Mouse (Mus musculus): Measurements from ENCODE around the gene Dph1. TPM values are rescaled to one million over a fixed set of nuclear protein-coding genes. Genes with fewer than 3 reads are reported as not detected.
A peak's percentile ranks its signal among the peaks of the same experiment; 100 is the strongest.

Dph1 gene
- polyA plus RNA-seq, 2 experiments from 2014 or later, result 11.0 to 20.6 TPM

GRCm38 (mm10) chr11:75157037-75157436, 34.0 kb downstream of the Dph1 start:
- no peak for ATAC-seq

GRCm38 (mm10) chr11:75156416-75156815, 34.6 kb downstream of the Dph1 start:
- no peak for ATAC-seq

GRCm38 (mm10) chr11:75155985-75156384, 35.1 kb downstream of the Dph1 start:
- ATAC-seq, result no peak

- peak; percentile 90 for ATAC-seq
These were observed 36.9 kb downstream of the Dph1 start for GRCm38 (mm10) chr11:75154053-75154585.

GRCm38 (mm10) chr11:75152603-75153557, 38.2 kb downstream of the Dph1 start:
- peak; percentile 33 for ATAC-seq

GRCm38 (mm10) chr11:75150346-75150745, 40.7 kb downstream of the Dph1 start:
- no peak for ATAC-seq

- no peak for ATAC-seq
These were observed 42.6 kb downstream of the Dph1 start for GRCm38 (mm10) chr11:75148332-75149035.

- no peak for ATAC-seq
These were observed 43.2 kb downstream of the Dph1 start for GRCm38 (mm10) chr11:75147846-75148168.

- ATAC-seq, result no peak
These were observed 43.8 kb downstream of the Dph1 start for GRCm38 (mm10) chr11:75147106-75147845.

- no peak for ATAC-seq
These were observed 45.2 kb downstream of the Dph1 start for GRCm38 (mm10) chr11:75145841-75146240.

- ATAC-seq, result no peak
These were observed 48.3 kb downstream of the Dph1 start for GRCm38 (mm10) chr11:75142749-75143148.

- no peak for ATAC-seq
These were observed 49.1 kb downstream of the Dph1 start for GRCm38 (mm10) chr11:75141913-75142312.

GRCm38 (mm10) chr11:75141038-75141437, 50.0 kb downstream of the Dph1 start:
- ATAC-seq, result no peak

GRCm38 (mm10) chr11:75140431-75140830, 50.6 kb downstream of the Dph1 start:
- no peak for ATAC-seq

- no peak for ATAC-seq
These were observed 51.7 kb downstream of the Dph1 start for GRCm38 (mm10) chr11:75139122-75139963.

- ATAC-seq, result peak; percentile 63
These were observed 54.2 kb downstream of the Dph1 start for GRCm38 (mm10) chr11:75136666-75137398.

- ATAC-seq, result no peak
These were observed 55.7 kb downstream of the Dph1 start for GRCm38 (mm10) chr11:75135358-75135757.

GRCm38 (mm10) chr11:75134485-75135068, 56.5 kb downstream of the Dph1 start:
- ATAC-seq, result no peak

- no peak for ATAC-seq
These were observed 57.1 kb downstream of the Dph1 start for GRCm38 (mm10) chr11:75133951-75134350.

GRCm38 (mm10) chr11:75133391-75133790, 57.6 kb downstream of the Dph1 start:
- ATAC-seq, result no peak

- no peak for ATAC-seq
These were observed 58.8 kb downstream of the Dph1 start for GRCm38 (mm10) chr11:75132278-75132677.

All from CD4-positive, CD25-positive, alpha-beta regulatory T cell, adult 4 months (primary cell).